Mouse (Mus musculus): Measurements from ENCODE around the gene Stt3a.

DNA sequence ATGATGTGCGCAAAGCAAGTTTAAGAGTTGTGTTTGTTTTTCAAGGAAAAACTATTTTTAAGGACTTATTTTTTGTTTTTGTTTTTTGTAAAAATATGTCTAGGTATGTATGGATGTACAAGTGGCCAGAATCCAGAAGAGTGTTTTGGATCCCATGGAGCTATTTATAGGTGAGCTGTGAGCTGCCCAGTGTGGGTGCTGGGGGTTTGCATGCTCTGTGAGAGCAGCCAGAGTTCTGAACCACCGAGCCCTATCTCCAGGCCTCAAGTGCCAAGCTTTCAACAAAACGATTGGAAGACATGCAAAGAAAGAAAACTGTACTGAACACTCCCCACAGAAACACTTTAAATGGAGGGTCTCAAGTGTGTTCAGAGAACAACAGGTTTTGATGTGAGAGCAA lies 61.6 kb downstream of the Stt3a start:
- no peak for TF ChIP-seq POLR2A (IDR thresholded peaks at IDR 0.05; ENCODE audit: borderline replicate concordance, insufficient read depth, low read length)
- TF ChIP-seq CTCF (IDR thresholded peaks at IDR 0.05; ENCODE audit: borderline replicate concordance, insufficient read depth, low read depth, low read length): no peak
